Mouse (Mus musculus) limb, embryonic 10.5 days (tissue): ENCODE data around the gene Arrdc5. TPM values are rescaled to one million over a fixed set of nuclear protein-coding genes. Genes with fewer than 3 reads are reported as not detected.

ENCODE experiments used
- DNase-seq: peaks from one replicate; pipeline ENCODE4 v3.0.0-alpha.2; 2017; ENCODE audit warnings: low spot score
- H3K27ac ChIP-seq: fragments of 300-500 bp; sonication (generic); 2 replicates; pipeline ENCODE4 v1.5.1; 2016; ENCODE audit warnings: mild to moderate bottlenecking
- H3K27me3 ChIP-seq: fragments of 300-500 bp; sonication (generic); 2 replicates; pipeline ENCODE4 v1.6.1; 2016; ENCODE audit warnings: low read depth, mild to moderate bottlenecking; ENCODE audit not compliant: poor library complexity, severe bottlenecking
- H3K36me3 ChIP-seq: fragments of 300-500 bp; sonication (generic); 2 replicates; pipeline ENCODE4 v1.6.1; 2016; ENCODE audit warnings: mild to moderate bottlenecking, moderate library complexity
- H3K4me1 ChIP-seq: fragments of 300-500 bp; sonication (generic); 2 replicates; pipeline ENCODE4 v1.6.1; 2016
- H3K4me3 ChIP-seq: fragments of 300-500 bp; sonication (generic); 2 replicates; pipeline ENCODE4 v1.5.1; 2016; ENCODE audit warnings: mild to moderate bottlenecking, moderate library complexity
- H3K9me3 ChIP-seq: fragments of 300-500 bp; sonication (generic); replicated peaks from 2 replicates; pipeline ENCODE4 v1.6.1; 2016; ENCODE audit warnings: mild to moderate bottlenecking
- WGBS: fragments of 180-500 bp; shearing (Covaris S2); methylation state at CpG from one replicate; pipeline ENCODE4 v1.1.7; 2016; 5-methylcytosine and 5-hydroxymethylcytosine counted together
- polyA plus RNA-seq: library from polyadenylated mRNA; unstranded; fragments of >200 nt; fragmentation: Nextera tagmentation; extraction: Ambion mirVana; gene quantifications from 2 replicates; pipeline ENCODE4 v1.2.1, GENCODE M21; 2016

Gene Arrdc5
- polyA plus RNA-seq, 1 experiment from 2014 or later: not detected

- Histone ChIP-seq H3K9me3 (no peaks in the 10 kb centered on the region), H3K36me3 (peaks cover 33% of the 10 kb centered on the region), H3K4me1 (peaks cover 37% of the 10 kb centered on the region), H3K27ac (peak overlapping the region; percentile 81), H3K4me3 (peak overlapping the region; percentile 72), H3K27me3 (no peaks in the 10 kb centered on the region)
- peak; percentile 100 for DNase-seq
- under 1% methylated on average over 32 of the region's 32 CpGs for WGBS
Measured at GRCm38 (mm10) chr17:56255863-56256238, 44.2 kb downstream of the Arrdc5 start.

DNA sequence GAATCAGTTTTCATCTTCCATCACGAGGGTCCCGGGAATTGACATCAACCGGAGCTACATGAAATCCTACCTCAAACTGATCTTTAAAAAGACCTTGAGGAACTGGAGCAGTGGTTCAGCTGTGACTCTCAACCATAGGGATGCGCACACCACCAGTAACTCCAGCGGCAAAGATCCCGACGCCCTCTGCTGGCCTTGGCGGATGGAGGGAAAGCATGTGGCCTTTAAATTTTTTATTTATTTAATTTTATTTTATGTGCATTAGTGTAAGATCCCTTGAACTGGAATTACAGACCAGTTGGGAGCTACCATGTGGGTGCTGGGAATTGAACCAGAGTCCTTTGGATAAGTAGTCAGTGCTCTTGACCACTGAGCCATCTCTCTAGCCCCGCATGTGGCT is 44.7 kb downstream of the Arrdc5 start:
- Histone ChIP-seq H3K4me3 (peak overlapping the region; percentile 72; the same call in 1 of the 2 replicates), H3K9me3 (no peaks in the 10 kb centered on the region), H3K4me1 (peaks cover 41% of the 10 kb centered on the region), H3K27me3 (no peaks in the 10 kb centered on the region), H3K36me3 (peaks cover 29% of the 10 kb centered on the region), H3K27ac (0 out of 2 replicates have a peak overlapping the region, but pooled peaks have one; percentile 22)
- 19% methylated on average over 9 of the region's 9 CpGs for WGBS
- DNase-seq: peak; percentile 66

- H3K27me3 ChIP-seq: no peaks in the 10 kb centered on the region
- H3K9me3 ChIP-seq: no peaks in the 10 kb centered on the region
- peaks cover 37% of the 10 kb centered on the region for H3K4me1 ChIP-seq
- DNase-seq: no peak
- 82% methylated on average over 4 of the region's 4 CpGs for WGBS
- H3K36me3 ChIP-seq: peaks cover 21% of the 10 kb centered on the region
- H3K4me3 ChIP-seq: no peak overlapping the region
- H3K27ac ChIP-seq: 0 out of 2 replicates have a peak overlapping the region, but pooled peaks have one; percentile 7
Measured at GRCm38 (mm10) chr17:56254695-56255094, 45.4 kb downstream of the Arrdc5 start.

DNA sequence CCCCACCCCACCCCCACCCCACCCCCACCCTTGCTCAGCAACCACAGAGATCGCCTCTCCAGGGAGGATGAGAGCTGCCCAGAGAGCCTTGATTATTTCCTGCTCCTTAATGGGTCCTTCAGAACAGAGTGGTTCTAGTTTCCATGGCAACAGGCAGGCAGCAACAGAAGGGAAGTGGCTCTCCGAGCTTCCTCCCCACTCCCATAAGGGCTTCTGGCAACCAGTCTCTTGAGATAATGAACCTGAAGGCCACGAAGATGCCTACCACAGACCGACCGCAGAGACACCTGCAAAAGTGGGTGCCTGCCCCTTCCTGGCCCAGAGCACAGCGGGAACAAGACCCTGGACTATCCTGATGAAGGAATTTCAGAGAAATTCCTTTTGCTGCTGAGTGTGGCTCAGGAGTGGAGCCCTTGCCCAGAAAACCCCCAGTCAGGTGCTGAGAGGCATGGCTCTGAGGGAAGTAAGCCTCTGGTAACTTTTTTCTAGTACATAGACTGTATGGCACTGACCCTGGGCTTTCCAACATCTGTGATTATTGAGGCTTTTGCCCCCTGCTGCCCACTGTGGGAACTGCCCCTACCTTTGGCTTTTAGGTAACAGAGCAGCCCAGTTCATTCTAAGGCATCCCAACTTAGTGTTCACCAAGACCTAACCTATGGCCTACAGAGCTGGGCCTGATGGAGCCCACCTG is 48.8 kb downstream of the Arrdc5 start:
- Histone ChIP-seq H3K4me3 (peak overlapping the region; percentile 6; the same call in 1 of the 2 replicates), H3K27ac (peak overlapping the region; percentile 14; the same call in 1 of the 2 replicates)
- 34% methylated on average over 6 of the region's 6 CpGs for WGBS

GRCm38 (mm10) chr17:56245608-56246007 is 54.5 kb downstream of the Arrdc5 start:
- Histone ChIP-seq H3K4me3 (no peak overlapping the region), H3K27me3 (peaks cover 13% of the 10 kb centered on the region), H3K27ac (no peak overlapping the region), H3K36me3 (no peaks in the 10 kb centered on the region), H3K9me3 (no peaks in the 10 kb centered on the region), H3K4me1 (peaks cover 7% of the 10 kb centered on the region)
- no peak for DNase-seq
- 70% methylated on average over 7 of the region's 7 CpGs for WGBS

More for the DNA sequence above, 48.8 kb downstream of the Arrdc5 start:
- Histone ChIP-seq H3K9me3 (no peaks in the 10 kb centered on the region), H3K27me3 (no peaks in the 10 kb centered on the region), H3K36me3 (no peaks in the 10 kb centered on the region), H3K4me1 (peaks cover 12% of the 10 kb centered on the region)
- DNase-seq: peak; percentile 71

Other genes starting within 250 kb of the Arrdc5 start
- 33.3 and 40.3 TPM in 2 replicates for gene Ubxn6, start 225.3 kb downstream of the Arrdc5 start, polyA plus RNA-seq
- gene Hdgfl2, start 220.7 kb downstream of the Arrdc5 start, polyA plus RNA-seq: 205 and 213 TPM in 2 replicates
- 0.08 and 0.10 TPM in 2 replicates for gene Plin4, start 190.5 kb downstream of the Arrdc5 start, polyA plus RNA-seq
- gene Plin5, start 182.7 kb downstream of the Arrdc5 start, polyA plus RNA-seq: 0.21 and 0.36 TPM in 2 replicates
- gene Lrg1, start 178.3 kb downstream of the Arrdc5 start, polyA plus RNA-seq: 0.23 TPM in 1 of 2 replicates, not detected in the other
- gene Sema6b, start 159.9 kb downstream of the Arrdc5 start, polyA plus RNA-seq: 0.88 and 1.0 TPM in 2 replicates
- gene Tnfaip8l1, start 137.8 kb downstream of the Arrdc5 start, polyA plus RNA-seq: 6.1 and 10.6 TPM in 2 replicates
- 78.0 and 80.7 TPM in 2 replicates for gene Mydgf, start 116.4 kb downstream of the Arrdc5 start, polyA plus RNA-seq
- gene Dpp9, start 81.4 kb downstream of the Arrdc5 start, polyA plus RNA-seq: 44.5 and 44.8 TPM in 2 replicates
- 12.2 and 14.6 TPM in 2 replicates for gene Fem1a, start 43.5 kb downstream of the Arrdc5 start, polyA plus RNA-seq
- 3.0 TPM in 2 replicates for gene Ticam1, start 23.5 kb downstream of the Arrdc5 start, polyA plus RNA-seq
- 78.2 and 89.7 TPM in 2 replicates for gene Plin3, start 7.4 kb downstream of the Arrdc5 start, polyA plus RNA-seq
- 316 and 336 TPM in 2 replicates for gene Uhrf1, start 3.0 kb upstream of the Arrdc5 start, polyA plus RNA-seq
- gene Kdm4b, start 25.8 kb upstream of the Arrdc5 start, polyA plus RNA-seq: 37.7 and 46.8 TPM in 2 replicates
- gene Ptprs, start 176.2 kb upstream of the Arrdc5 start, polyA plus RNA-seq: 69.5 and 83.2 TPM in 2 replicates
- gene Znrf4, start 212.1 kb upstream of the Arrdc5 start, polyA plus RNA-seq: not detected in 2 replicates